Mouse (Mus musculus): Measurements from ENCODE around the gene Chd6. TPM values are rescaled to one million over a fixed set of nuclear protein-coding genes. Genes with fewer than 3 reads are reported as not detected.

The Chd6 gene
- total RNA-seq, 1 experiment from 2014 or later: 30.0 TPM

DNA sequence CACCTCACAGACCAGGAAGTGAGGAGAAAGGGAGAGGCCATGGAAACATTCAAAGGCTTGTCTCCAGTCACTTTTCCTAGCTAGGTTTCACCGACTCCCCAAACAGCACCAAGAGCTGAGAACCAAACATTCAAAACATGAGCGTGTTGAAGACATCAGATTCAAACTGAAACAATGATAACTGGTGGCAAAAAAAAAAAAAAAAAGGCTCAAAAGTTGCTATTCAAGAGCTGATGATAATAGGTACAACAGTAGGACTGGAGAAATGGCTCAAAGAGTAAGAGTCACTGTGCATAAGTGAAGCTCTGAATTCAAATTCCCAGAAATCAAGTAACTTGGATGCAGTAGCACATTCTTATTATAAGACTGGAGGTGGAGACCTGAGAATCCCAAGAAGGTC, 30.3 kb downstream of the Chd6 start:
- ATAC-seq (replicated peaks; ENCODE audit: insufficient number of reproducible peaks, low FRiP score, low TSS enrichment, poor library complexity, severe bottlenecking): no peak

DNA sequence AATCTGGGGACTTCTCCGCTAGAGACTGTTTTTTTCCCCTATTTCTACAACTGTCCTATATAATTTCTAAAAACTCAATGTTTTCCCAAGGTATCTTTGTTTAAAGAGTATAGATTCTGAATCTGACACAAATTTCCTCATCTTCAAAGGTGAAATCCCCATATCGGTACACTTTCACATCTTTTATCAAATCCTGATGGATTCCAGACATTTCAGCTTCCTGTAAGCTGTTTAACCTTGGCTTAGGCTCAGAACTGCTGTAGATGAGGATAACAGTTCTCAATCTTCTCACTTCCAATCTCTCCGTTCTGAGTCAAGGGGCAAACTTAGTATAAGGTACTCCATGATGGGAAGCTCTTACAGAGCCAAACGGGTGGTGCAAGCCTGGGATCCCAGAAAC, 32.6 kb downstream of the Chd6 start:
- ATAC-seq (replicated peaks; ENCODE audit: insufficient number of reproducible peaks, low FRiP score, low TSS enrichment, poor library complexity, severe bottlenecking): no peak

DNA sequence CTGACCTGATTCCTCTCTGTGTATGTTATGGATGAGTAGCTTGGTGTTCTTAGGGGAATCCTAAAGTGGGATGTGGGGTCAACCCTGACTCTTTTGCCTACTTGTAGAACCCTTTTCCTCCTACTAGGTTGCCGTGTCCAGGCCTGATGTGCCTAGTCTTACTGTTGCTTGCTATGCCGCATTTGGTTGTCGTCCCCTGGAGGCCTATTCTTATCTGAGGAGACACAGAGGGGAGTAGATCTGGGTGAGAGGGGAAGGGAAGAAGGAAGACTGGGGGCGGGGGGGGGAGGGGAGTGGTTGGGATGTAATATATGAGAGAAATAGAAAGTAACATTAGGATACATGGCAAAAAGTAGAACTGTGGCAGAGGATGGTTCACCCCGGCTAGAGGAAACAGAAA, 33.3 kb downstream of the Chd6 start:
- ATAC-seq (replicated peaks; ENCODE audit: insufficient number of reproducible peaks, low FRiP score, low TSS enrichment, poor library complexity, severe bottlenecking): no peak

DNA sequence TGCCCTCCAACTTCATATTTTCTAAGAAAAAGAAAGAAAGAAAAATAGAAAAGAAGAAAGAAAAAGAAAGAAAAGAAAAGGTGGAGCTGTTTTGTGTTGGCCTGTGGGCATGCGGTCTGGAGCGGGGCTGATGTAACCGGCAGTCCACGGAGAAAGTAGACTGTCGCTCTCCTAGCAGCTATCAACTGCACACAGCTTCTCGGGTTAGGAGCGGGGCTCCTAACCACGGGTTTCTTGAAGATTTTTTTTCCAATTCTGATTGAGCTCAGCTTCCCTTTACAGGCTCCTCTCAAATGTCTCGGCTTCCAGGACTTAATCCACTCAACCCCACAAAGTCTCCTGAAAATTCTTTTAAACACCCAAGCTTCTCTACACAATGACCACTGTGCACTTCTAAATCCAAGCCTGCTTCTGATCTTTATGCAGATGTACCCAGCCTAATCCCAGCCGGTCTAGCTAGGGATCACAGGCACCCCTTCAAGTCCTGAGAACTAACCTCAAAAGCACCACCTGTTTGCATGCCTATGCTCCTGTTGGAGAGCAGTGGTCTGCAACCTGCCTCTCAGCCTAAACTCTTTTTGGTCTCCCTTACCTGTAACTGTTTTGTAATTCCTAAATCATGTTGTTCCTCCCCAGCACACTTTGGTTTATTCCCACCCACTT, 42.6 kb downstream of the Chd6 start:
- ATAC-seq (replicated peaks; ENCODE audit: insufficient number of reproducible peaks, low FRiP score, low TSS enrichment, poor library complexity, severe bottlenecking): no peak

DNA sequence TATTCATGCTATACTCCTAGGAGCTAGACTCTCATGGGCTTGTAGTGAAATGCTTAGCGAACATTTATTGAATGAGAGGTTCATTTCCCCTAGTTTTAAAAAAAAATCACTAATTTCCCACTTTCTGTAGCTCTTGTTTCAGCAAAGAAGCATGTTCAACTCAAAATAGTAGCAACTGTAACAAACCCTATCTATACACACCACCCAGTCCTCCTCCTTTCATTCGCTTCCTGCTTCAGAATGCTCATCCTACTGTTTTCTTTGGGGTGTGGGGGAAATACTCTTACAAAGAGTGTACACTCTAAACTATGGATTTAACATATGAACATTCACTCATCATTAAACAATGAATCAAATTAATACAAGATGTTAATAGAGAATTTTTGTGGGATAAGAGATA, 43.3 kb downstream of the Chd6 start:
- no peak for ATAC-seq (replicated peaks; ENCODE audit: insufficient number of reproducible peaks, low FRiP score, low TSS enrichment, poor library complexity, severe bottlenecking)

DNA sequence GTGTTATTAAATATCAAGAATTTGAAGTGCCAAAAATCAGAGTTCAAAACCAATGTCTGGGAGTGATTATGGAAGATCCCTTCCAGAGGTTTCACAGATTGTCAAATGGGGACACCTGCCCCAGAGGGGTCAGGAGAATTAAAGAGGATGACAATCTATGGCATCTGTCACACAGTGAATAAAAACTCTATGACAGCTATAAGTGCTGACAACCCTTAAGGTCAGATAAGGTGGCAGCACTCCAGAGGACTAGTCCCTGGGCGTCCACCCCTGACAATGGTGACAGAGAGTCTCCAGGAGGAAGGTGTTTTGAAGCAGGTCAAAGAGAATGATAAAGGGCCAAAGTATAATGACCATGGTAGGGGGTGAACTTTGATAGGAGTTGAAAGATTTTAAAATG, 44.0 kb downstream of the Chd6 start:
- no peak for ATAC-seq (replicated peaks; ENCODE audit: insufficient number of reproducible peaks, low FRiP score, low TSS enrichment, poor library complexity, severe bottlenecking)

DNA sequence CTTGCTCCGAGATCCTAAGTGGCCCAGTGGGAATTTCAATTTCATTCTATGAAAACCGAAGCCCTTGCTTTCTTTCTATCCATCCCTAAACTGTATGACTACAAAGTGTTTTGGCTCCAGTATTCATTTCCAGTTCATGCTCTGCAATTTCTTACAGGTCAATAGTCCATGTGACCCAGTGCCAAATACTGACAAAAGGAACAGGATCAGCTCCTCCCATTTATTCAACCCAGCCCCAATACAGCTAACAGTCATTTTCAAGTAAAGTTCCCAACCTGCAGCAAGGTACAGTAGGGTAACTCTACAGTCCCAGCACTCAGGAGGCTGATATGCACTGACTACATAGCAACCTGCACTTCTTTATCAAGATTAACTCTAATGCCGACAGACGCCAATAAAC, 50.0 kb downstream of the Chd6 start:
- no peak for ATAC-seq (replicated peaks; ENCODE audit: insufficient number of reproducible peaks, low FRiP score, low TSS enrichment, poor library complexity, severe bottlenecking)

DNA sequence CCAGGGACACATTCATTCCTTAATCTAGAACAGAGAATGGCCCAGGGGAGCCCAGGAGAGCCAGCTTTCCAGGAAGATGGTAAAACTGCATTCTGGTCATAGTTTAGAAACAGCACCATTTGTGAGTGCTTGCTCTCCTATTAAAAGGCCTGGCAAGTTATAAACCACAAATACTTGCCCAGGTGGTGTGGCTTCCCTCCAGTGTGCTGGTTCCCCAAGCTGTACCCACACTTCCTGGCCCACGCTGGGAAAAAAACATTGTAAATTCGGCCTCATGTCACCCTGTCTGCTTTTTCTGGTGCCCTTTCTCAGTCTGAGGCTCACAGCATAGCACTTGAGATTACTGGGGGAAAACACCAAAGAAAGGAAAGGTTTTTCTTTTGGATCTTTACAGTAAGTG, 55.1 kb downstream of the Chd6 start:
- no peak for ATAC-seq (replicated peaks; ENCODE audit: insufficient number of reproducible peaks, low FRiP score, low TSS enrichment, poor library complexity, severe bottlenecking)

DNA sequence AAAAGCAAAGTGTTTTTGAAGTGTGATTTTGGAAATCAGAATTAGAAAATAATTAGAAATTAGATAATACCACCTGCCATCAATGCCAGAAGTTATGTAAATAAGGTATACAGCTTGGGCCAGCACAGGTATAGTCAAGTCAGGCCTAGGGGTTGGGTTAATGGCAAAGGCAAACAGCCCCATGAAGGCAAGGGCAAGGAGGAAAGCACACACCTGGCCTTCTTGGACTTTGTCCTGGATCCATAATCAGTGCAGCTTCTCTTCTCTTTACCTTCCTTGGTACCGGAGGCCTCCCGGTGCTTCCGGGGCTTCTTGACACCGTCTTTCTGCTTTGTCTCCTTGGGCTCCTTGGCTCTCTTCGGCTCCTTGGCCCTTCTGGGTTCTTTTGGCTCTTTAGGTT, 56.7 kb downstream of the Chd6 start:
- ATAC-seq (replicated peaks; ENCODE audit: insufficient number of reproducible peaks, low FRiP score, low TSS enrichment, poor library complexity, severe bottlenecking): no peak

DNA sequence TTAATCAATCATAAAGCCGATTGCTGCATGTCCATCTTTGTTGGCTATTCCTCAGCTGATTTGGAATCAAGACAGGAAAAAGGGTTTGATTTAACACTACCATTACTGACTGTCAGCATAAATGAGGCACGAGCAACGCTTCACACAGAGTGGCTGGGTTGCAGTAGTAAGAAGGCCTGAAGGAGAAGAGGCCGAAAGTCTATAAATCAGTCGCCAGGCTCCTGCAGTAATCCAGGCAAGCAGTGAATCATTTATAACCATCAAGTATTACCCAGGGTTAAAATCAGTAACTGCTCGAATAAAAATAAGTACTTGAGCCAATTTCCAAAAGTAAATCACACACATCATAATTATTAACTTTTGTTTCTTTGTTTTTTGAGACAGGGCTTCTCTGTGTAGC, 59.4 kb downstream of the Chd6 start:
- ATAC-seq (replicated peaks; ENCODE audit: insufficient number of reproducible peaks, low FRiP score, low TSS enrichment, poor library complexity, severe bottlenecking): no peak

DNA sequence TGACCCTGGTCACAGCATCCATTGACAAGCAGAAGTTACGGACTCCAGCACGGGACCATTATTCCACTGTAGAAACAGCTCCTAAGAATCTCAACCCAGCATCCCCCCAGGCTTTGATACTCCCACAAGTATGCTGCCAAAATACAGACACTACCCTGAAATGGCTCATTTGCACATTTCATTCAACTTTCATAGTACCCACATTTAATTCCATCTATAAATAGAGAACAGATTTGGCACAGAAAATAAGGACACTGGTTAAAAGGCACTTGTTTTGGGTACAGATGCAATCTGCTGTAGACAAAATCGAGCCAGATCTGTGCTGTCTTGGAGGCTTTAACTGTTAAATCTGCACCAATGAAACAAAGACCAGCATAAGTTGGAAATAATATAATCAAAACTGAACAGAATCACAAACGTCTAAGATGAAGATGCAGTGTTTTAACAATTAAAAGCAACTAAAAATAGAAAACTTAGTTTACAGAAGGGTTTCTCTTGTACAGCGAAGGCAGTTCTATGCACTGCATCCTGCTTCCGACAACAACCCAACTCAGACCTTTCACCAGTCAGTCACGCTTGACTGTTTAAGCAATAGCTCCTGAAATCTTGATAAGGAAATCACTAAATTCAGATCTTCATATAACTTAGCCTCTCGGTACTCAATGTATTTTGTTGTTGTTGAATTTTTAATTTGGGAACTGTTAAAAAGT, 64.2 kb downstream of the Chd6 start:
- ATAC-seq (replicated peaks; ENCODE audit: insufficient number of reproducible peaks, low FRiP score, low TSS enrichment, poor library complexity, severe bottlenecking): no peak

DNA sequence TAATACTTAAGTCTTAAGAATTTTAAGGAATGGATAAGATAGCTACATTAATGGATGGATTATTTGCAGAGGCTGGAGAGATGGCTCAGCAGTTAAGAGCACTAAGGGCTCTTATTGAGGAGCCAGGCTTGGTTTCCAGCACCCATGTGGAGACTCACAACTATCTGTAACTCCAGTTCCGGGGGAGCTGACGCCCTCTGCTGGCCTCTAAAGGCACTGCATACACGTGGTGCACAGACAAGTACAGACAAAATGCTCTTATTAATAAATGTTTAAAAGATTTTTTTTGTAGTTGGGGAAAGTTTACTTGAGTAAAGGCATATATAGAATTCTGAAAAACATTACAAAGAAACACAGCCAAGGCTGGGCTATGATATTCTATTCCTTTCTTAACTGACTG, 66.0 kb downstream of the Chd6 start:
- no peak for ATAC-seq (replicated peaks; ENCODE audit: insufficient number of reproducible peaks, low FRiP score, low TSS enrichment, poor library complexity, severe bottlenecking)

DNA sequence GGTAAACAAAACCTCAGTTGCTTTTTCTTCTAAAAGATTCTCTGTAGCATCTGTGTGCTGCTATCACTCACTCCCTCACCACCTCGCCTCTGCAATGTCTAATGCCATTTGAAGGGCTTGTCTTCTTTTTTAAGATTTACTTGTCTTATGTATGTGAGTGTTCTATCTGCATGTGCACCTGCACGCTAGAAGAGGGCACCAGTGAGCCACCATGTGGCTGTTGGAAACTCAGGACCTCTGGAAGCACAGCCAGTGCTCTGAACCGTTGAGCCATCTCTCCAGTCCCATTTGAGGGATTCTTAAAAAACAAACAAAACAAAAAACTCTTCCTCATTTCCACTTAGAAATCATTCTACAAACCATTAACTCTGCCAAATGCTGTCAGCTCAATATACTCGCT, 68.1 kb downstream of the Chd6 start:
- ATAC-seq (replicated peaks; ENCODE audit: insufficient number of reproducible peaks, low FRiP score, low TSS enrichment, poor library complexity, severe bottlenecking): no peak

DNA sequence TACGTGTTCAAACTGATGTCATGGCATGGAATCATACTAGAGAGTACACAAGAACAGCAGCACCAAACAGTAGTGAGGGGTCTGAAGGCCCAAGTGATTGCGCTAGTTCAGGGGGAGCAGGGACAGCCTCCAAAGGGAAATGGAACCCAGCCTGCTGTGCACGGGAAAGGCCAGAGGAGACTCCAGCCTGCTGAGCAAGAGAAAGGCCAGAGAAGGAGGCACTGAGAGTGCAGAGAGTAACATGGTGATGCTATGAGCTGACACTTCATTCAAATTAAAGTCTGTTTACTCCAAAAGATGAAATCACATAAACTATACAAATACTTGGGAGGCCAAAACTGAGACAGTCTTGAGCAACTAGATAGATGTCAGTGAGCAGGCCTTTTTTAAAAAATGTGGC, 71.1 kb downstream of the Chd6 start:
- no peak for ATAC-seq (replicated peaks; ENCODE audit: insufficient number of reproducible peaks, low FRiP score, low TSS enrichment, poor library complexity, severe bottlenecking)

DNA sequence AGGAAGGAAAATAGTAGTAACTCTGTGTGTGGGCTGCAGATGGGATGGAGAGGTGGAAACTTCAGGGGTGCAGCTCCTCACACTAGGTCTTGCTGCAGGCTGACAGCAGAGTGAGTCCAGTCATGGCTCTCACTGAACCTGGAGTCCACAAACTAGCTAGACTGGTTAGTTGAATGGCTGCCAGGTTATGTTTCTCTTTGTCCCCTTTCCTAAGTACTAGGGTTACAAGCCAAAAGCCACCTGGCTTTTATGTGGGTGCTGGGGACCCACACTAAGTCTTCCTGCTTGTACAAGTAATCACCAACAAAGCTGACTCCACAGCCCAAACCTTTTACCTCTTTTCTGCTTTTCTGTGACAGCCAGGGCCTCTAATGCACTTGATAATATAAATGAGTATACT, 75.7 kb downstream of the Chd6 start:
- no peak for ATAC-seq (replicated peaks; ENCODE audit: insufficient number of reproducible peaks, low FRiP score, low TSS enrichment, poor library complexity, severe bottlenecking)

DNA sequence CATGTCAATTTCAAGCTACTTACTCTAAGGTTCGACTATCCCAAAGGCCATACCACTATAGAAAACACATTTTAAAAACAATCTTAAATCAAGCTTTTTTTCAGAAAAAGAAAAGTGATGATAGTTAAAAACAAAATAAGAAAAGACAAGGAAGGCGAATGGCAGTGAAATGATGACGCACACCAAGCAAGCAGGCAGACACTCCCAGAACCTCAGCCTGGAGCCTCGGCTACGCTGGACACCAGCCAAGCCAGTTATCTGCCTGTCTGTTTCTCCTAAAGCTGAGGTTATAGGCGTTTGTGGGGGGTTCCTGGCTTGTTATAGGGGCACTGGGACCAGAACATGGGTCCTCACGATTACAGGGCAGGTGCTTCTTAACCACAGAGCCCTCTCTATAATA, 76.5 kb downstream of the Chd6 start:
- no peak for ATAC-seq (replicated peaks; ENCODE audit: insufficient number of reproducible peaks, low FRiP score, low TSS enrichment, poor library complexity, severe bottlenecking)

DNA sequence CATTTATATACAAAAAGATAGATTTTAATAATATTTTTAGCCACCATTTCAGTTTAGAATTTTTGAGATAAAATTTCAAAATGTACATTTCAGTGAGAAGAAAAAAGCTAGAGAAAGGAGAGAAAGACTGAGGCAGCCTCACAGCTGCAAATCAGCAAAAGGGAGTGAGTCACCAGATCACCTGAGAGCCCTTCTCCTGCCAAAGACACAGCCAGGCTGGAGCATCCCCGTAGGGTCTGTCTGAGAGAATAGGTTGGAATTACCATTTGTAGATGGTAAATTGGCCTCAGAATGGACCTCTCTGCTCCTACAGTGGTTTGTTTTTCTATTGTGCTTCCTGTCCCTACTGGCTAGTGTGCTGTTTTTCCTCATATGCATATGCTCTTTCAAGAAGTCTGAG, 84.3 kb downstream of the Chd6 start:
- no peak for ATAC-seq (replicated peaks; ENCODE audit: insufficient number of reproducible peaks, low FRiP score, low TSS enrichment, poor library complexity, severe bottlenecking)

DNA sequence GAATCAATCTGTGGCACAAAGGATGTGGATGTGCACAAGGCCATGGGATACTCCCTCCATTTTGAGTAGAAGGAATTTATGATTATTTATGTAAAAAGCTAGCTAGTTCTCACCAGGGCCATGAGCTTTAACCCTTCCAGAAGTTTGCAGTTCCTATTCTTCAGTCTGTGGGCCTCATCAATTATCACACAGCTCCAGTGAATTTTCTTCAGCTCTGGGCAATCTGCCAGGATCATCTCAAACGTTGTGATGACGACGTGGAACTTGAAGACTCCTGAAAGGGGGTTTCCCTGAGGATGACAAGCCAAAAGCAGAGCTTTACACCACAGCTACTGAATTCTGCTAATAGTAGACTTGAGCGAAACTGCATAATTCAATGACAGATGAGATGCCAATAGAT, 91.0 kb downstream of the Chd6 start:
- ATAC-seq (replicated peaks; ENCODE audit: insufficient number of reproducible peaks, low FRiP score, low TSS enrichment, poor library complexity, severe bottlenecking): no peak

DNA sequence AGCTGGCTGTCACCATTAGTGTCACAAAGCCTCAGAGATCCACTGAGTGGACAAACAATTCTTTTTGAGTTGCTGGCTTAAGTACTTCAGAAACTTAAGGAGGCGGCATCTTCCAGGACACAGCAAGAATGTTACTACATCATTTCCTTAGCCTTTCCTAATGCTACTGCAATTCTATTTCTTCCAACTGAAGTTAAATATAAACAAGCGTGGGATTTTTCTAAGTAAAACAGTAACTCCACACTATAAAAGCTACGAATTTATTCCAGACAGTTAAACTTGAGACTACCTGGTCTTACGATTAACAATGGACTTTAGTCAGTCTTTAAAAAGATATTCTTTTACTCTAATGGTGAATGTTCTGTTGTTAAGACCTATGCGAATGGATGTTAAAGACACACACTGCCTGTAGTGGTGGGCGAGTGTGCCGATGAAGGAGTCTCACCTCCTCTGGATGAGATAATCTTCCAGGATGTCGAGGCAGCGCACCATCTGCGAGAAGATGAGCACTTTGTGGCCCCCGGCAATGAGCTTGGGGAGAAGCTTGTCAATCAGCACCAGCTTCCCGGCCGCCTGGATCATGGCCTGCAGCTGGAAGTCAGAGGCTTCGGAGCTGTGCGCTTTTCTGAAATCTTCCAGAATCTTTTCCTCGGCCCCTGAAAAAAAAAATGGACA, 96.2 kb downstream of the Chd6 start:
- no peak for ATAC-seq (replicated peaks; ENCODE audit: insufficient number of reproducible peaks, low FRiP score, low TSS enrichment, poor library complexity, severe bottlenecking)

DNA sequence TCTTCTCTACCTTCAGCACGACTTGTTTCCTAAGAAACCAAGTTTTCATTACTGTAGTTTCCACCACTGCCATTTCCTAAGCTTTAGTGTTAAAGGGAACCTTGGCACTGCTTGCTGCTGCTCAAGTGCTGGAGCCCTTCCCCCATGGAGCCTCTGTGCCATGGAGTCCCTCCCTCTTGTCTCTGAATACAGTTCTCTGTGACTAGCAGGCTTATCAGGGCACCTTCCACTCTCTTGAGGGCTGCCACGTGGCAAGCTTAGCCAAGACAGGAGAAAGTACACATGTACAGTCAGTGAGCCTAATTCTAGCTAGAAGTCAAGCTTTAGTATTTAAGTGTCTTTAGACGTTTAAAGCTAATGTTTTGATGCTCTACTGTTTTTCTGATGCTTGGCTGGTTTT, 104.5 kb downstream of the Chd6 start:
- no peak for ATAC-seq (replicated peaks; ENCODE audit: insufficient number of reproducible peaks, low FRiP score, low TSS enrichment, poor library complexity, severe bottlenecking)

Measured in monocyte, adult 5-6 weeks (primary cell).